Mouse (Mus musculus): ENCODE measurements around the gene Srgap2. TPM values are rescaled to one million over a fixed set of nuclear protein-coding genes. Genes with fewer than 3 reads are reported as not detected.

Srgap2 gene
- polyA plus RNA-seq, 1 experiment from 2014 or later, result 16.7 TPM

DNA sequence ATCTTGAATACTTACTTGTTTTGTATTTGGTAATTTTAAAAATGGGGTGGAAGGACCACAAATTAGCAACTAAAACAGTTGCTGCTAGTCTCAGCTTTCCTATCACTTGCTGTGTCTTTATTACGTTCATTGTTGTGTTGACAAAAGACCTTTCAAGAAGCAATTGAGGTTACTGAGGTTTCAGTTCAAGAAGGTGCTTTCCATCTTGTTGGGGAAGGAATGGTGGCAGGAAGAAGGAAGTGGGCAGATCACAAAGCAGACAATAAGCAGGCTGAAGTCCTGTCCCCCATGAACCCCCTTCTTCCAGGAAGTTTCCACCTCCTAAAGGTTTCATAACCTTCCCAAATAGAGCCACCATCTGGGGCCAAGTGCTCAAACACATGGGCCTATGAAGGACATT is 161.3 kb downstream of the Srgap2 start:
- Histone ChIP-seq H3K4me1 (replicated peaks; ENCODE audit: control insufficient read depth, insufficient read depth, low read length) (no peaks in the 10 kb centered on the region), H3K4me2 (ENCODE audit: low read depth, low read length) (no peak overlapping the region), H3K9ac (ENCODE audit: low read length) (no peak overlapping the region), H3K27ac (ENCODE audit: low read length) (no peak overlapping the region), H3K27me3 (ENCODE audit: control insufficient read depth, insufficient read depth, low read depth, low read length) (no peaks in the 10 kb centered on the region), H3K9me3 (ENCODE audit: control insufficient read depth, low read length) (no peaks in the 10 kb centered on the region), H3K4me3 (ENCODE audit: low read length) (no peak overlapping the region), H3K36me3 (ENCODE audit: control insufficient read depth, insufficient read depth, low read length) (0 out of 2 replicates have a peak, but pooled peaks cover 2% of the 10 kb centered on the region)
- ATAC-seq (ENCODE audit: low read depth), result no peak
- WGBS, result 51% methylated on average over 1 of the region's 1 CpGs

DNA sequence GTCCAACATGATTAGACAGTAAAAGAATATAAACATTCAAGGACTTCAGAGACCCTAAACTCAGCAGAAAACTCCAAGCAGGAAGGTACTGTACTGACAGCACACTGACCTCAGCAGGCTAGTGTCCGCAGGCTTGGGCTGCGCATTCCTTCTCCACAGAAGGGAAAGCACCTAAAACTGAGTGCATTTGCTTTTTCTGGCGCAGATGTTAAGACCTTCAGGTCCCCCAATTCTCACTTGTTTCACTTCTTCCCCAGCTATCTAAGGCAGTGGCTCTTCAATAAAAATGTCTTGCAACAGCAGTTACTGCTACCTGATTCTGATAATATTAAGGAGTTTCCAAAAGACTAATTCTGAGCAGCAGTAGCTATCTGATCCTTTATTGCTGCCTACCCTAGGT is 162.7 kb downstream of the Srgap2 start:
- no peak overlapping the region for H3K4me3 ChIP-seq (ENCODE audit: low read length)
- no peak overlapping the region for H3K4me2 ChIP-seq (ENCODE audit: low read depth, low read length)
- no peak for ATAC-seq (ENCODE audit: low read depth)
- 0 out of 2 replicates have a peak, but pooled peaks cover 2% of the 10 kb centered on the region for H3K36me3 ChIP-seq (ENCODE audit: control insufficient read depth, insufficient read depth, low read length)
- WGBS, result 88% methylated on average over 3 of the region's 3 CpGs
- no peaks in the 10 kb centered on the region for H3K27me3 ChIP-seq (ENCODE audit: control insufficient read depth, insufficient read depth, low read depth, low read length)
- H3K9me3 ChIP-seq (ENCODE audit: control insufficient read depth, low read length), result no peaks in the 10 kb centered on the region
- no peaks in the 10 kb centered on the region for H3K4me1 ChIP-seq (replicated peaks; ENCODE audit: control insufficient read depth, insufficient read depth, low read length)
- H3K27ac ChIP-seq (ENCODE audit: low read length), result no peak overlapping the region
- H3K9ac ChIP-seq (ENCODE audit: low read length), result no peak overlapping the region

DNA sequence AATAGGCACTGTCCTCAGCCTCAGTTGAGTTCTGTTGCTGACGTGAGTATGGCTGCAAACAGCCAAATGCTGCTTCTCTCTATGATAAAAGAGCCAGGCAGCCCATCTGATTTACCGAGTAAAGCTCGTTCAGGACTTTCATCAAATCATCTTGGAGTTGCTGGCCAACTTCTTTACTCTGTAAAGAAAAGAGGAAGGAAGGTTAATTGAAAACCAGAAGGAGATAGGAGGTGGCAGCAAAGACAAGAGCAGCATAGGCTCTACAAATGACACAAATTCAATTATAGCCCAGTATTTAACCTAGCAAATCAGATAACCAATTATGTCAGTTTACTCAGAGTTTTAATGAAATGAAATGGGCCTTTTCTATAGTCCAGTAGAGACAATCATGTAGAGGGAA is 163.3 kb downstream of the Srgap2 start:
- H3K27me3 ChIP-seq (ENCODE audit: control insufficient read depth, insufficient read depth, low read depth, low read length), result no peaks in the 10 kb centered on the region
- H3K27ac ChIP-seq (ENCODE audit: low read length), result no peak overlapping the region
- no peak overlapping the region for H3K4me2 ChIP-seq (ENCODE audit: low read depth, low read length)
- ATAC-seq (ENCODE audit: low read depth), result no peak
- 69% methylated on average over 3 of the region's 3 CpGs for WGBS
- H3K9me3 ChIP-seq (ENCODE audit: control insufficient read depth, low read length), result no peaks in the 10 kb centered on the region
- no peaks in the 10 kb centered on the region for H3K4me1 ChIP-seq (replicated peaks; ENCODE audit: control insufficient read depth, insufficient read depth, low read length)
- 0 out of 2 replicates have a peak, but pooled peaks cover 2% of the 10 kb centered on the region for H3K36me3 ChIP-seq (ENCODE audit: control insufficient read depth, insufficient read depth, low read length)
- H3K4me3 ChIP-seq (ENCODE audit: low read length), result no peak overlapping the region
- H3K9ac ChIP-seq (ENCODE audit: low read length), result no peak overlapping the region

DNA sequence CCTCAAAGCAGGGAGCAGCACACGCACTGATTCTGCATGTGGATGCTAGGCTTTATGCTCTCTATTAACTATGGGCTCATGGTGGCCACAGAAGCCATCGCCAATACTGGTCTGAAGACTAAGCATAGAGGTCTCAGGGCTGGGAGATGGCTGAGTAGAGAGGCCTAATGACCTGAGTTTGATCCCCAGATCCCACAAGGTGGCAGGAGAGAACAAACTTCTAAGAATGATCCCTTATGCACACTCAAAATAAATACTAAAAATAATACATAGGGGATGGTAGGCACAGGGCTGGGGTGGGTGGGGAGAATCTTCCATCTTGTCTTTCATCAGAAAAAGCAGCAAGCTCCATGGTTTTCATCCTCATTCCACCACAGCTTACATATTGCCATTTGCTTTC is 165.1 kb downstream of the Srgap2 start:
- H3K9ac ChIP-seq (ENCODE audit: low read length), result no peak overlapping the region
- no peak for ATAC-seq (ENCODE audit: low read depth)
- H3K9me3 ChIP-seq (ENCODE audit: control insufficient read depth, low read length), result no peaks in the 10 kb centered on the region
- WGBS, result 93% methylated on average over 2 of the region's 2 CpGs
- no peak overlapping the region for H3K4me2 ChIP-seq (ENCODE audit: low read depth, low read length)
- H3K27ac ChIP-seq (ENCODE audit: low read length), result no peak overlapping the region
- H3K36me3 ChIP-seq (ENCODE audit: control insufficient read depth, insufficient read depth, low read length), result 0 out of 2 replicates have a peak, but pooled peaks cover 2% of the 10 kb centered on the region
- H3K4me3 ChIP-seq (ENCODE audit: low read length), result no peak overlapping the region
- H3K27me3 ChIP-seq (ENCODE audit: control insufficient read depth, insufficient read depth, low read depth, low read length), result no peaks in the 10 kb centered on the region
- no peaks in the 10 kb centered on the region for H3K4me1 ChIP-seq (replicated peaks; ENCODE audit: control insufficient read depth, insufficient read depth, low read length)

DNA sequence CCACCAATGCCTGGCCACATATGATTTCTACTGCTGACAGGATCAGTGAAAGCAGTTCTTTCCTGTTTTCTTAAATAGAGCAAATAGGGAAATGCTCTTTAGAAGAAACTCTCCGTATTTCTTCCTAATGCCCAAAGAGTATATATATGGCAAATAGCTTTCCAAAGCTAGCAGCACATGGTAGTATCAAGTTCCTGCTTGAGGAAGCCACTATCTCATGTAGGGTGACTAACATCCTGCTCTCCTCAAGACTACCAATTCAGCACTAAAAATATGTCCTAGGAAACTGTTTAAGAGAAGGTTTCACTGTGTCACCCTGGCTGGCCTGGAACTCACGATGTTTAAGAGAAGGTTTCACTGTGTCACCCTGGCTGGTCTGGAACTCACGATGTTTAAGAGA is 166.4 kb downstream of the Srgap2 start:
- Histone ChIP-seq H3K27ac (ENCODE audit: low read length) (no peak overlapping the region), H3K27me3 (ENCODE audit: control insufficient read depth, insufficient read depth, low read depth, low read length) (no peaks in the 10 kb centered on the region), H3K9me3 (ENCODE audit: control insufficient read depth, low read length) (no peaks in the 10 kb centered on the region), H3K36me3 (ENCODE audit: control insufficient read depth, insufficient read depth, low read length) (peaks cover 7% of the 10 kb centered on the region; the same call in 1 of the 2 replicates), H3K4me1 (replicated peaks; ENCODE audit: control insufficient read depth, insufficient read depth, low read length) (no peaks in the 10 kb centered on the region), H3K4me3 (ENCODE audit: low read length) (no peak overlapping the region), H3K4me2 (ENCODE audit: low read depth, low read length) (no peak overlapping the region), H3K9ac (ENCODE audit: low read length) (no peak overlapping the region)
- no peak for ATAC-seq (ENCODE audit: low read depth)
- whole genome bisulfite sequencing, result 83% methylated on average over 3 of the region's 3 CpGs

DNA sequence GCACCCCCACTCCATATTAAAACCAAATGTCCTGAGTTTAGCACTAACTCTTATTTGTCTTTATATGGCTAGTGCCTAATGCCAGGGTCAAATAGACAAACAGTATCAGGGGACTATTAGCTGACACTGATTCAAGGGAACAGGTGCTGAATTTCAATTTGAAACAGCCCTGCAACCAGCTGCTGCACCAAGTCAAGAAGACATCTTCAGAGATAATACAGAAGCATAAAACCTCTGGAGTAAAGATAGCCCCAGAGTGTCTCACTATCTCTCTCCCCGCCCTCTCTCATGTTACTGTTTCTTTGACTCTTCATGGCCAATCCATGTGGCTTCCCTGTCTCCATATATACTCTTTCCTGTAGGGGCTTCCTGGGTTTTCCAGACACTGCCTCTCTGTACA is 167.5 kb downstream of the Srgap2 start:
- Histone ChIP-seq H3K4me3 (ENCODE audit: low read length) (no peak overlapping the region), H3K36me3 (ENCODE audit: control insufficient read depth, insufficient read depth, low read length) (peaks cover 16% of the 10 kb centered on the region; the same call in 1 of the 2 replicates), H3K27ac (ENCODE audit: low read length) (no peak overlapping the region), H3K4me2 (ENCODE audit: low read depth, low read length) (no peak overlapping the region), H3K27me3 (ENCODE audit: control insufficient read depth, insufficient read depth, low read depth, low read length) (no peaks in the 10 kb centered on the region), H3K9ac (ENCODE audit: low read length) (no peak overlapping the region), H3K4me1 (replicated peaks; ENCODE audit: control insufficient read depth, insufficient read depth, low read length) (no peaks in the 10 kb centered on the region), H3K9me3 (ENCODE audit: control insufficient read depth, low read length) (no peaks in the 10 kb centered on the region)
- WGBS, result 94% methylated on average over 1 of the region's 1 CpGs
- no peak for ATAC-seq (ENCODE audit: low read depth)

DNA sequence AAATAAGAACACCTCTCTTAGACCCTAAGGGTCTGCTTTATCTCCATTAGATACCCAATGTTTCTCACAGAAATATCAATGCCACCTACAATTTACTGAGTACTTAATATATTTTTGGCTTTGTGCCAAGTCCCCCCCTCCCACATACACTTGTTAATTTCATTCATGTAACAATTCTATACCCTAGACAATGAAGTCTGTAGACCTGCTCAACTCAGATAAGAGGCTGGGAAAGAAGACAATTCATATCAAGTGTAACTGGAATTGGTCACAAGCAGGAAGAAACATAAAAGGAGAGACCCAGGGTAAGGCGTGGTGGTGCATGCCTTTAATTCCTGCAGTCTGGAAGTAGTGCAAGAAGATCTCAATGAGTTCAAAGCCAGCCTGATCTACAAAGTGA is 169.9 kb downstream of the Srgap2 start:
- H3K27me3 ChIP-seq (ENCODE audit: control insufficient read depth, insufficient read depth, low read depth, low read length), result no peaks in the 10 kb centered on the region
- peaks cover 18% of the 10 kb centered on the region; the same call in 1 of the 2 replicates for H3K36me3 ChIP-seq (ENCODE audit: control insufficient read depth, insufficient read depth, low read length)
- ATAC-seq (ENCODE audit: low read depth), result no peak
- no peaks in the 10 kb centered on the region for H3K4me1 ChIP-seq (replicated peaks; ENCODE audit: control insufficient read depth, insufficient read depth, low read length)
- H3K27ac ChIP-seq (ENCODE audit: low read length), result no peak overlapping the region
- no peaks in the 10 kb centered on the region for H3K9me3 ChIP-seq (ENCODE audit: control insufficient read depth, low read length)
- H3K4me2 ChIP-seq (ENCODE audit: low read depth, low read length), result no peak overlapping the region
- H3K4me3 ChIP-seq (ENCODE audit: low read length), result no peak overlapping the region
- WGBS, result 56% methylated on average over 1 of the region's 1 CpGs
- H3K9ac ChIP-seq (ENCODE audit: low read length), result no peak overlapping the region

DNA sequence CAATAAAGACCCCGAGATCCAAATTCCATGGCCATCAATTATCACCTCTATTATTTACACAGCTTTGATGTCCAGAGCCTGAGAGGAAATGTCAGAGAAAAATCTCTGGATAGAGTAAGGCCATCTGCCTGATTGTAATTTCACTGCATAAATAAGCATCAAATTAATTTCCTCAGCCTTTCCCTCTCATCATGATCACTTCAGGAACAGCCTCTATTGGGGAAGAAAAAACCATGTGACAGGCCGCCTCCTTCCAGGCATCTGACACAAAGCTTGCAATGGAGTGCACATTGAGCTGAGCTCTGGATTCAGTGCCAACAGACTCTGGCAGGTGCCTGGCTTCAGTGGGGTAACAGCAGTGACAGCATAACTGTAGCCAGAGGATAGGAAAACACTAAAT is 175.7 kb downstream of the Srgap2 start:
- no peak for ATAC-seq (ENCODE audit: low read depth)
- 36% methylated on average over 2 of the region's 2 CpGs for WGBS

DNA sequence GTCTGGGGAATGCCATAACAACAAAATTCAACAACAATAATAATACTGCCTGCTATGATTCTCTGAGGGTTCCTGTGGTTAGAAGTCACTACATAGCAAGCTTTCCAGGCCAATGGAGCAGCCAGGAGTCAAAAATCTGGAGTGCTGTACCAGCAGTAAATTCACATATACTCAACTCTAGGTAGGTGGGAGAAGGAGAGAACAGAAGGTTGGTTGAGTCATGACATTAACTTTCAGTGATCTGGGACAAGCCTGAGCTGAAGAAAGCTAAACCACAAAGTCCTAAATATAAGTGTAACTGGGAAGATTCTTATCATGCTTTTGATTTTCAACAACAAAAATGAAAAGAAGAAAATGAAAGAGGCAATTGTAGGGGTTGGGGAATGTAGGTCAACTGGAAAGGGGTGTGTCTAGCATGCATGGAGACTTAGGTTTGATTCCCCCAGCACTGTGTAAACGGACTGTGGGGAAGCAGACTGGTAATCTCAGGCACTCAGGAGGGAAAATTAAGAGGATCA is 177.1 kb downstream of the Srgap2 start:
- Histone ChIP-seq H3K27ac (ENCODE audit: low read length) (no peak overlapping the region), H3K27me3 (ENCODE audit: control insufficient read depth, insufficient read depth, low read depth, low read length) (no peaks in the 10 kb centered on the region), H3K4me3 (ENCODE audit: low read length) (no peak overlapping the region), H3K36me3 (ENCODE audit: control insufficient read depth, insufficient read depth, low read length) (peaks cover 9% of the 10 kb centered on the region; the same call in 1 of the 2 replicates), H3K4me1 (replicated peaks; ENCODE audit: control insufficient read depth, insufficient read depth, low read length) (peaks cover 16% of the 10 kb centered on the region), H3K4me2 (ENCODE audit: low read depth, low read length) (no peak overlapping the region), H3K9me3 (ENCODE audit: control insufficient read depth, low read length) (no peaks in the 10 kb centered on the region), H3K9ac (ENCODE audit: low read length) (no peak overlapping the region)
- whole genome bisulfite sequencing, result 64% methylated on average over 1 of the region's 1 CpGs
- ATAC-seq (ENCODE audit: low read depth), result no peak

More for the DNA sequence above, 175.7 kb downstream of the Srgap2 start:
- Histone ChIP-seq H3K4me2 (ENCODE audit: low read depth, low read length) (no peak overlapping the region), H3K36me3 (ENCODE audit: control insufficient read depth, insufficient read depth, low read length) (peaks cover 18% of the 10 kb centered on the region; the same call in 1 of the 2 replicates), H3K27me3 (ENCODE audit: control insufficient read depth, insufficient read depth, low read depth, low read length) (no peaks in the 10 kb centered on the region), H3K4me3 (ENCODE audit: low read length) (no peak overlapping the region), H3K9me3 (ENCODE audit: control insufficient read depth, low read length) (no peaks in the 10 kb centered on the region), H3K4me1 (replicated peaks; ENCODE audit: control insufficient read depth, insufficient read depth, low read length) (peaks cover 6% of the 10 kb centered on the region), H3K27ac (ENCODE audit: low read length) (no peak overlapping the region), H3K9ac (ENCODE audit: low read length) (no peak overlapping the region)

DNA sequence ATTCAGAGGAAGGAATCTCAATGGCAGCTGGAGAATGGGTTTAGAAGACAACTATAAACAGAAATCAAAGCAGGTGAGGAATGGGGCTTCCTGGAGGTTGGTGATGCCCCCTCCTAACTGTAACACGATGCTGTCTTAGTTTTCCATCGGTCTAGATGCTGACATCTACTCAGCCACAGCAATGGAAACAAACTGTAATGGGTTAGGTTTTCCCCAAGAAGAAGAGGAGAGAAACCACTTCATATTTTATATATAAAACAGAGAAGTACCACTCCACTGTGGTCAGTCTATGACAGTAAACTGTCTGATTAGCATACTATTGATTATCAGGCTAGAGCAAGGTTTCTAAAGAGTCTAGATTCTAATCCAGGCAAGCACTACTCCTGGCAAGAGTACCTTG is 179.4 kb downstream of the Srgap2 start:
- Histone ChIP-seq H3K9me3 (ENCODE audit: control insufficient read depth, low read length) (no peaks in the 10 kb centered on the region), H3K36me3 (ENCODE audit: control insufficient read depth, insufficient read depth, low read length) (peaks cover 13% of the 10 kb centered on the region), H3K4me2 (ENCODE audit: low read depth, low read length) (no peak overlapping the region), H3K27me3 (ENCODE audit: control insufficient read depth, insufficient read depth, low read depth, low read length) (no peaks in the 10 kb centered on the region), H3K27ac (ENCODE audit: low read length) (no peak overlapping the region), H3K9ac (ENCODE audit: low read length) (no peak overlapping the region), H3K4me3 (ENCODE audit: low read length) (no peak overlapping the region), H3K4me1 (replicated peaks; ENCODE audit: control insufficient read depth, insufficient read depth, low read length) (peaks cover 19% of the 10 kb centered on the region)
- no peak for ATAC-seq (ENCODE audit: low read depth)
- WGBS, result 63% methylated on average over 2 of the region's 2 CpGs

Measured in lung, embryonic 16.5 days (tissue).